Mouse (Mus musculus): ENCODE data around the gene Opn1sw.

Gene Opn1sw

DNA sequence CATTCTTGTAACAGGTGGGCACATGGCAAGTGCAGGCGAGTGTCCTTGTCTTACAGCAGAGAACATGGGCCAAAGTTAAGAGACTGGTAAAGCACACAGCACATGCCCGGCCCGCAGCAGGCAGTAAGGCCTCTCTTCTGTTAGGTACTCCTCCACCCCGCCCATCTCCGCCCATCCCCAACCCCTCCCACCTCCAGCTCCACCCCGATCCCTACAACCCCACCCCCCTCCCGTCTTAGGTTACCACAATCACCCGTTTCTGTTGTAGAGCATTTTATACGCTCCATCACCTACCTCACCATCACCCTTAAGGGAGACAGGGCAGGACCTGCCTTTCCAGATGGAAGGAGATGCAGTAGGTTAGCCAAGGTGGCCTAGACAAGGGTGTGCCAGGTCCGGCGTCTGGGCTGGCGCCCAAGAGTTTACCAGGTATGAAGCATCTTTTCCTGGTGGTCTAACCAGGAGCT is at the start of gene Opn1sw:
Gene Opn1sw (minus strand): TSS at position 417 of the 467 bp plus-strand sequence.
- peak; percentile 56 for DNase-seq (ENCODE audit: low spot score)

- peak; percentile 46 for DNase-seq (ENCODE audit: low spot score)
Observed at GRCm38 (mm10) chr6:29436461-29436934, 48.2 kb upstream of the Opn1sw start.

- peak; percentile 54 for DNase-seq (ENCODE audit: low spot score)
Observed at GRCm38 (mm10) chr6:29435940-29436451, 47.7 kb upstream of the Opn1sw start.

GRCm38 (mm10) chr6:29434911-29435691 is 46.8 kb upstream of the Opn1sw start:
- DNase-seq (ENCODE audit: low spot score) = peak; percentile 70

DNA sequence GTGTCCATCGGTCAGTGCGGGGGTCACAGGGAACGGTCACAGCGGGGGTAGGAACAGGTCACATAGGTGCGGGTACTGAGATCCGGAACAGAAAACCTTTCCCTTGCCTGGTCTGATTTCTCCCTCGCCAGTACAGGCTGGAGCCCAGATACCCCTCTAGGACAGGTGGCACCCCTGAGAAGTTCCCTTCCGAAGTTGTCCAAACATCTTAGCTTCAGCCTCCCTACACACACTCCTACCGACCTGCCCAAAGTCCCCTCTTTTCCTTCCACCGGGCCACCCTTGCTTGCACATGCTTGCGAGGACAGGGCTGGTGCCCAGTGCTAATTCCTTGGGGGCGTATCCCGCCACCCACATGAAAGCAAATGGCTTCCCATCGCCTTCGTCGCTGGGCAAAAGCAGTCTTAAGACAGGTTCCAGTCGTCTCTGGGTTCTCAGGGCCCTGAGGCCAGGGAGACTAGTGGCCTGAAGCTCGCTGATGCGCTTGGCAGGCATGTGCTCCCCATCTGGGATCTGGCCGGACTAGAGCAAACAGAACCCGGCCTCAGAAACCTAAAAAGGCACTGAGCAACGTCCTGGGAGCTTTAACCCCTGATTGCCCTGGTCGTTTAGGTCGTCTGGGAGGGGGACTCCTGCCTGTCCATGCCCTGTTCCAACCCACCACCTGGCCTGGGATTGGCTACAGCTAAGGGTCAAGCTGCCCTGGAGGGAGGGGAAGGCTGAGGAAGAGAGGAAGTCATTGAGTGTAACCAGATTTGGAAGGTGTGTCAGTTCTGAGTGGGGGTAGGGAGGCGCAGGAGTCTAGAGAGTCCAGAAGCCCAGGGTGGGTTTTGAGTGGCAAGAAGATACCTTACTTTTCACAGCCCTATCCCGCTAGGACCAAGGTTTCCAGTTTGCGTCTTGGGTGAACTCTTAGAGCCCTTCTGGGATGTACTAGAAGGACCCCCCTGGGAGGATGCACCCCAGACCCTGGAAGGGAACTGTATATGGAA is 45.8 kb upstream of the Opn1sw start:
- peak; percentile 84 for DNase-seq (ENCODE audit: low spot score)

GRCm38 (mm10) chr6:29433038-29433803 is 45.0 kb upstream of the Opn1sw start, which contains the start of gene Flnc:
Flnc (plus strand) TSS chr6:29433256.
- peak; percentile 62 for DNase-seq (ENCODE audit: low spot score)

DNA sequence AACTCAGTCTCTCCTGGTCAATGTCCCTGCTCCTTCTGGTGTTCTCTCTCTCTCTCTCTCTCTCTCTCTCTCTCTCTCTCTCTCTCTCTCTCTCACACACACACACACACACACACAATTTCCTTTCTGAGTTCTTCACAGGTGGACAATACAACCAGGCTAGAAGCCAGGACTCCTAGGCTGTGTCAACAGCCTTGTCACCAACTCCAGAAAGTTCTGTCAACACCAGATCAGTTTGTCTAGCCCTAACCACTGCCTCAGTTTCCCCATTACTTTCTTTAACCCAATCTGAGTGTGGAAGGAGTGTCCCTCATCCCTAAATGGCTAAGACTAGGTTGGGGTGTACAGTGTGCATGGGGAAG is 44.4 kb upstream of the Opn1sw start:
- no peak for DNase-seq (ENCODE audit: low spot score)

DNA sequence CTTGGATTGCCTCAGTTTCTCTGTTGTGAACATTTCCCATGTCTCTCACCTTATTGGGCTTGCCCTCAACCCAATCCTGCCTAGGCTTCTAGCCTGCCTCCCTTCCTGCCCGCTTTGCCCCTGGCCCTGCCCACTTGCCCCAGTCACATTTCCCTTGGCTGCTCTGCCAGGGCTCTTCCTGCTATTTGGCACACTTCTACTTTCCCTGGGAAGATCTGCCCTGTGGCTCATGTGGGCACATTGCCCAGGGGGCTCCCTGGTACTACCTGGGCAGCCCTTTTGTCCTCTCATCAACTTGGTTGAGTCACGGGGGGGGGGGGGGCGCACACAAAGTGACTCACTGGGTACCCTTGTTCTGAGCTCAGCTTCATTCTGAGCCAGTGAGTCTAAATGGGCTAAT is 43.9 kb upstream of the Opn1sw start:
- DNase-seq (ENCODE audit: low spot score) = no peak

DNA sequence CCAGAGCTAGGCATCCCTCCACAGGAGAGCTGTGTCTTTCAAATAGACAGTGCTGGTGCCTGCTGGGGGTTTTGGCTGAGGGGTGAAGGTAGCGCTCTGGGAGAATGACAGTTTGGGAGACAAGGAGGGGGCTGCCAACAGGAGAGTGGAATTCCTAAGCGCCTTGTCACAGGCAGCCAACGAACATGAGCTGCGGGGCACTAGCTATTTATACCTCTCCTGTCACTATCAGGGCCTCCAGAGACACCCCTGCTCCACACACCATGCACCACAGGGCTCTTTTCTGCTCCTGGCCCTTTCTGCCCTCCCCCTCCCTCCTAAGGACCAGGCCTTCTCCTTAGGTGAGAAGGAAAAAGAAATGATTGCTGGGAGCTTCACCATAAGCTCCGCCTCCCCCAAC is 43.2 kb upstream of the Opn1sw start:
- no peak for DNase-seq (ENCODE audit: low spot score)

DNA sequence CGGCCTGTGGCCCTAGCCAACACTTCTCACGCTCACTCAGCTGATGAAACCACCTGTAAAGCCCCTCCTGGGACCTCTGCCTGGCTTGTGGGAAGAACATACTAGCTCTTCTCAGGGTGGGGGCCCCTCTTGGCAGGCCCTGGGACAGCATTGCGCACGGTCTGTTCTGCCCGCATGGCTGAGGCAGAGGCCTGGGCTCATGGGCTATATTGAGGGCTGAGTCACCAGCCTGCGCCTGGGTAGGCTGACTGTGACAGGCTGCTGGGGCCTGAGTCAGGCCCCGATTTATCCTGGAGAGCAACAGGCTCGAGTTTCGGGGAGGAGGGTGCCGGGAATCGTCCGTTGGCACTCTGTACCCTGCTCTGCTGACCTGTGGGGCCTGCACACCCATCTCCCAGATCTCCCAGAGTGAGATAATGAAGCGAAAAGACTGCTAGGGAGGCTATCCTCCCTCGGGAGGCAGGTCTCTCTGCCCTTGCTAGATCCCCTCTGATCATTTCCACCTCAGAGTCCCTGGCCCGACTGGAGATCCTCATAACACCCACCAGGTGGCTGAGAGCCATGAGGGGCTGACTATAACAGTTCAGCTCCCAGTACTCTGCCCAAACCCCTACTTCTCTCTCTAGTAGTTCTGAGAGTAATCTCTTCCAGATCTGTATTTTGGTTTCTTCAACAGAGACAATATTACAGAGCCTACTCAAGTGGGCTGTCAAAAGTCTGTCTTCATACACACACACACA is 42.6 kb upstream of the Opn1sw start:
- DNase-seq (ENCODE audit: low spot score) = peak; percentile 30

- no peak for DNase-seq (ENCODE audit: low spot score)
Observed at GRCm38 (mm10) chr6:29428171-29428570, 39.9 kb upstream of the Opn1sw start.

DNA sequence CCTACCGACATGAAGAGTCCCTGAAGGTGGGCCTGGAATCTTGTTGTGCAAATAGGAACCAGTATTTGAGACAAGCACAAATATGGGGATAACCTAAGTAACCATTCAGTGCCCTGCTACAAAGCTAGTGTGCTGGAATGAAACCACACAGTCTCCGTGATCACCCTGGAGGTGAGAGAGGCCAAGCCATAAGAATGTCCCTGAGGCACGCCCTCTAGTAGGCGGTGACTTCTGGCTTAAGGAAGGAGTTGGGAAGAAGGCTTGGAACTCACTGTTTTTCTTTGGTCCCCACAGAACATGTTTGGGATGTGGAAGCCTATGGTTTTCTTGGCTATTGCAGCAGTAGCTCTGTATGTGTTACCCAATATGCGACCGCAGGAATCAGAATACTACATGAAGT is 38.1 kb upstream of the Opn1sw start:
- no peak for DNase-seq (ENCODE audit: low spot score)

DNA sequence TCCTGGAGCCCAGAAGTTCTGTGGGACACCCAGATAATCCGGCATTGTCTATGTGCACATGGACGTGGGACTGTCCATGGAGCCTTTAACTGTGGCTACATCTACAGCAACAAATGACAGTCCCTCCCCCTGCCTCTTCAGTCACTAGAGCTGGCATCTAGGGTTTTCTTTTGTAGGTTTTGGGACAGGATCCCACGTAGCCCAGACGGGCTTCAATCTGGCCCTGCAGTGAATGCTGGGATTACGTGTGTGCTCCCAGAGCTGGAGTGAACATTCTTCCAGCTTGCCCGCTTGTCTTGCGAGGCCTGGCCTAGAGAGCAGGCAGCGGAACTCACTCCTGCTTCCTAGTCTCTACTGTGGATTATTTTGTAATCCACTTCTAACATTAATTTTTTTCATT is 36.9 kb upstream of the Opn1sw start:
- DNase-seq (ENCODE audit: low spot score) = no peak

GRCm38 (mm10) chr6:29420596-29420995 is 32.3 kb upstream of the Opn1sw start:
- DNase-seq (ENCODE audit: low spot score) = no peak

- no peak for DNase-seq (ENCODE audit: low spot score)
Observed at GRCm38 (mm10) chr6:29415446-29415845, 27.2 kb upstream of the Opn1sw start.

- DNase-seq (ENCODE audit: low spot score) = no peak
Observed at GRCm38 (mm10) chr6:29406412-29406811, 18.1 kb upstream of the Opn1sw start.

GRCm38 (mm10) chr6:29402693-29403342 is 14.6 kb upstream of the Opn1sw start:
- peak; percentile 58 for DNase-seq (ENCODE audit: low spot score)

GRCm38 (mm10) chr6:29399851-29400250 is 11.6 kb upstream of the Opn1sw start:
- DNase-seq (ENCODE audit: low spot score) = no peak

- peak; percentile 44 for DNase-seq (ENCODE audit: low spot score)
Observed at GRCm38 (mm10) chr6:29397575-29397974, 9.3 kb upstream of the Opn1sw start.
